Mouse (Mus musculus) limb, embryonic 15.5 days (tissue): ENCODE data around the gene Eef1g. TPM values are rescaled to one million over a fixed set of nuclear protein-coding genes. Genes with fewer than 3 reads are reported as not detected.

ENCODE experiments used
- ATAC-seq: fragments of 200-750 bp; cut with Nextera tagmentation; 2 replicates; pipeline ENCODE4 v1.8.0; 2017; ENCODE audit warnings: low read depth, moderate TSS enrichment; ENCODE audit not compliant: insufficient number of reproducible peaks, low FRiP score, low TSS enrichment
- H3K27ac ChIP-seq: fragments of 300-500 bp; sonication (generic); 2 replicates; pipeline ENCODE4 v1.5.1; 2015; ENCODE audit warnings: moderate library complexity, mild to moderate bottlenecking, inconsistent platforms
- H3K27me3 ChIP-seq: fragments of 300-500 bp; sonication (generic); 2 replicates; pipeline ENCODE4 v1.6.1; 2015; ENCODE audit warnings: inconsistent platforms
- H3K36me3 ChIP-seq: fragments of 300-500 bp; sonication (generic); 2 replicates; pipeline ENCODE4 v1.6.1; 2015; ENCODE audit warnings: inconsistent platforms
- H3K4me1 ChIP-seq: fragments of 300-500 bp; sonication (generic); 2 replicates; pipeline ENCODE4 v1.6.1; 2015; ENCODE audit warnings: inconsistent platforms
- H3K4me2 ChIP-seq: fragments of 300-500 bp; sonication (generic); 2 replicates; pipeline ENCODE4 v1.6.1; 2015; ENCODE audit warnings: mild to moderate bottlenecking, inconsistent platforms
- H3K4me3 ChIP-seq: fragments of 300-500 bp; sonication (generic); 2 replicates; pipeline ENCODE4 v1.5.1; 2015; ENCODE audit warnings: mild to moderate bottlenecking, inconsistent platforms
- H3K9ac ChIP-seq: fragments of 300-500 bp; sonication (generic); 2 replicates; pipeline ENCODE4 v1.6.1; 2015; ENCODE audit warnings: inconsistent platforms
- H3K9me3 ChIP-seq: fragments of 300-500 bp; sonication (generic); 2 replicates; pipeline ENCODE4 v1.6.1; 2016; ENCODE audit warnings: inconsistent platforms
- WGBS: fragments of 180-500 bp; shearing (Covaris S2); methylation state at CpG from one replicate; pipeline ENCODE4 v1.1.7; 2015; 5-methylcytosine and 5-hydroxymethylcytosine counted together
- polyA plus RNA-seq: library from polyadenylated mRNA; unstranded; fragments of >200 nt; fragmentation: Nextera tagmentation; extraction: Ambion mirVana; gene quantifications from 2 replicates; pipeline ENCODE4 v1.2.1, GENCODE M21; 2015

The Eef1g gene
- 467 and 482 TPM in 2 replicates for polyA plus RNA-seq

- under 1% methylated on average over 52 of the region's 52 CpGs for WGBS
- peak; percentile 100 for ATAC-seq
- peaks cover 71% of the 10 kb centered on the region for H3K36me3 ChIP-seq
Measured at GRCm38 (mm10) chr19:8966590-8967372, at the start of gene Eef1g. Gene Eef1g, plus strand, starts transcription at chr19:8967041.

GRCm38 (mm10) chr19:8919000-8919399, 47.8 kb upstream of the Eef1g start:
- peaks cover 39% of the 10 kb centered on the region for H3K36me3 ChIP-seq
- 89% methylated on average over 3 of the region's 3 CpGs for WGBS
- no peak overlapping the region for H3K9ac ChIP-seq
- H3K9me3 ChIP-seq: no peaks in the 10 kb centered on the region
- ATAC-seq: no peak
- no peak overlapping the region for H3K4me3 ChIP-seq
- no peak overlapping the region for H3K27ac ChIP-seq
- H3K27me3 ChIP-seq: no peaks in the 10 kb centered on the region
- peaks cover 13% of the 10 kb centered on the region for H3K4me1 ChIP-seq
- H3K4me2 ChIP-seq: no peak overlapping the region

More at GRCm38 (mm10) chr19:8966590-8967372, at the start of gene Eef1g:
- Histone ChIP-seq H3K4me2 (peak within 1 kb of the TSS; percentile 61), H3K9ac (peak within 1 kb of the TSS; percentile 92), H3K27ac (peak within 1 kb of the TSS; percentile 96), H3K27me3 (no peaks in the 10 kb centered on the region), H3K4me1 (peaks cover 17% of the 10 kb centered on the region), H3K9me3 (no peaks in the 10 kb centered on the region), H3K4me3 (peak within 1 kb of the TSS; percentile 75)

DNA sequence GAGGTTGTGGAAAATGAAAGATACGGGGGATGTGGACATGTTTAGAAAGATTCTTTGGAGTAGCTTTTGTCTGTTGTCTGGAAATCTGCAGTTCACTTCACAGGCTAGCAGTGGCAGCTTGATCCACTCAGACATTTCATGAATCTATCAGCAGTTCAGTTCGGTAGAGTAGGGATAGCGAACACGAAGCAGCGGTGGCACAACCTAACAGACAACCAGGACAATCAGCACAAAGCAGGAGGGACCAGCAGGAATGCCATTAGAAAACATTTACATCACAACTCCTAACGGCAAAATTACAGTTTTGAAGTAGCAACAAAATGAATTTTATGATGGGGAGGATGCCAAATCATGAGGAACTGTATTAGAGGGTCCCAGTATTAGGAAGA, 47.2 kb upstream of the Eef1g start:
- Histone ChIP-seq H3K4me2 (peak overlapping the region; percentile 59), H3K36me3 (peaks cover 32% of the 10 kb centered on the region), H3K9me3 (no peaks in the 10 kb centered on the region), H3K27ac (peak overlapping the region; percentile 91), H3K9ac (no peak overlapping the region; the same call in 1 of the 2 replicates), H3K4me1 (peaks cover 13% of the 10 kb centered on the region), H3K4me3 (peak overlapping the region; percentile 76), H3K27me3 (no peaks in the 10 kb centered on the region)
- 61% methylated on average over 6 of the region's 6 CpGs for WGBS
- no peak for ATAC-seq

DNA sequence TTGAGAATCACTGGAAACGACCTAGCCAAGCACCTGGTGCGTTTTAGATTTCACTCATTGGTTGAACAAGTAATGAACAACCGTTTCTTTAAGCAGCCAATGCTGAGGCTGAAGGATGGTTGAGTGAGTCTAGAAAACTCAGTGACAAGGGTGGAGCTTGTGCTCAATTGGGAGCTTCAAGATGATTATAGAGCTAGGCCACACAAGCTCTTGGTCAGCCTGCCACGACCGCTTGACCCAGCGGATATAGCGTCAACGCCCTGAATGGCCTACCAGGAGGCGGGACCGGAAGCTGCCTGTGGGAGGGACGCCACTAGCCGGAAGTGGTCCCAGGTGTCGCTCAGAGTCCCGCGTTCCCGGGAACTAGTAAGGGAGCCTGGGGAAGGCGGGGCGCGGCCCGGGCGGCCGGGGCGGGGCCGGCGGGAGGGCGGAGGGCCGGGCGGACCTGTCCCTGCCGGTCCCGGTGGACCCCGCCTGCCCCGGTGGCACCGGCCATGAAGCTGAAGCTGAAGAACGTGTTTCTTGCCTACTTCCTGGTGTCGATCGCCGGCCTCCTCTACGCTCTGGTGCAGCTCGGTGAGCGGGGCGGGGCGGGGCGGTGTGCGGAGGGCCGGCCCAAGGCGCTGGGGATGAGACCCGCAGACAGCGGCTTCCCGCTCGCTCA, 46.6 kb upstream of the Eef1g start, which contains the start of gene B3gat3:
B3gat3 (plus strand) TSS at position 302 of the 664 bp plus-strand sequence.
- peaks cover 13% of the 10 kb centered on the region for H3K4me1 ChIP-seq
- H3K27ac ChIP-seq: peak within 1 kb of the TSS; percentile 91
- H3K27me3 ChIP-seq: no peaks in the 10 kb centered on the region
- peaks cover 28% of the 10 kb centered on the region for H3K36me3 ChIP-seq
- peak within 1 kb of the TSS; percentile 59 for H3K4me2 ChIP-seq
- ATAC-seq: peak; percentile 93
- H3K4me3 ChIP-seq: peak within 1 kb of the TSS; percentile 76
- no peaks in the 10 kb centered on the region for H3K9me3 ChIP-seq
- WGBS: 1% methylated on average over 49 of the region's 50 CpGs
- H3K9ac ChIP-seq: peak within 1 kb of the TSS; percentile 66

- no peak for ATAC-seq
- H3K9ac ChIP-seq: peak overlapping the region; percentile 66
- H3K4me1 ChIP-seq: peaks cover 13% of the 10 kb centered on the region
- no peaks in the 10 kb centered on the region for H3K27me3 ChIP-seq
- H3K4me3 ChIP-seq: peak overlapping the region; percentile 76
- H3K4me2 ChIP-seq: peak overlapping the region; percentile 59
- no peaks in the 10 kb centered on the region for H3K9me3 ChIP-seq
- under 1% methylated on average over 6 of the region's 6 CpGs for WGBS
- H3K27ac ChIP-seq: peak overlapping the region; percentile 91
- H3K36me3 ChIP-seq: peaks cover 28% of the 10 kb centered on the region
Measured at GRCm38 (mm10) chr19:8920836-8921291, 46.0 kb upstream of the Eef1g start.

GRCm38 (mm10) chr19:8921741-8922140, 45.1 kb upstream of the Eef1g start:
- no peak for ATAC-seq
- Histone ChIP-seq H3K27me3 (no peaks in the 10 kb centered on the region), H3K36me3 (peaks cover 28% of the 10 kb centered on the region), H3K4me3 (peak overlapping the region; percentile 76), H3K4me1 (peaks cover 16% of the 10 kb centered on the region), H3K4me2 (peak overlapping the region; percentile 59), H3K27ac (no peak overlapping the region), H3K9ac (no peak overlapping the region), H3K9me3 (no peaks in the 10 kb centered on the region)
- WGBS: 71% methylated on average over 9 of the region's 9 CpGs

- peaks cover 37% of the 10 kb centered on the region for H3K36me3 ChIP-seq
- H3K4me2 ChIP-seq: no peak overlapping the region
- ATAC-seq: no peak
- H3K9me3 ChIP-seq: no peaks in the 10 kb centered on the region
- peak overlapping the region; percentile 33; the same call in 1 of the 2 replicates for H3K27ac ChIP-seq
- WGBS: 80% methylated on average over 2 of the region's 2 CpGs
- no peak overlapping the region for H3K4me3 ChIP-seq
- H3K9ac ChIP-seq: no peak overlapping the region
- H3K4me1 ChIP-seq: peaks cover 30% of the 10 kb centered on the region
- H3K27me3 ChIP-seq: no peaks in the 10 kb centered on the region
Measured at GRCm38 (mm10) chr19:8926766-8927165, 40.1 kb upstream of the Eef1g start.

DNA sequence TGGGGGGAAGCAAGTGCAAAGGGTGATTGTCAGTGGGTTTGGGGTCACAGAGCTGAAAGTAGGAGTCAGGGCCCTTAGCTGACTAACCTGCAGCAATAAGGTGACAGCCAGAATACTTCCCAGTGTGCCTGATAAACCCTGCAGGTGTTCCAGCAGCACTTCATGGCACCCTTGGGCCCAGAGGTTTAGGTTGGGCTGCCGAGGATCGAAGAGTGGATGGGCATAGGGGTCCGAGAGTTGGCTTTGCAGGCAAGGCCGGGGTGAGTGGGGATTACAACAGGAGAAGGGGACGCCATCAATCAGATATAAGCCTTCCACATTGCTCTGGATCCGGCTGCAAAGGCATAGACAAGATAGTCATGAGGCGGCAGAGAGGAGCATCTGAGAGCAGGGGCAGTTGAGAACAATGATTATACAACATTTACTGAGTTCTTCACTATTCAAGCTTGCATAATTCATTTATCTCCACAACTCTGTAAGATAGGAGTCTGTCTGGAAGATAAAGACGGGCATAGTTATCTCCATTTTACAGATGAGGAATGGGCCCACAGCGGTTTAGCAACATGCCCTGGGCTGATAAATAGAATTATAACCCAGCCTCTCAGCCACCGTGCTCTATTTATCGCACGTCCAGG, 38.8 kb upstream of the Eef1g start:
- Histone ChIP-seq H3K4me1 (peaks cover 29% of the 10 kb centered on the region), H3K27ac (no peak overlapping the region), H3K36me3 (peaks cover 37% of the 10 kb centered on the region), H3K9ac (no peak overlapping the region), H3K9me3 (no peaks in the 10 kb centered on the region), H3K27me3 (no peaks in the 10 kb centered on the region), H3K4me2 (no peak overlapping the region), H3K4me3 (no peak overlapping the region)
- WGBS: 86% methylated on average over 12 of the region's 12 CpGs
- ATAC-seq: no peak

DNA sequence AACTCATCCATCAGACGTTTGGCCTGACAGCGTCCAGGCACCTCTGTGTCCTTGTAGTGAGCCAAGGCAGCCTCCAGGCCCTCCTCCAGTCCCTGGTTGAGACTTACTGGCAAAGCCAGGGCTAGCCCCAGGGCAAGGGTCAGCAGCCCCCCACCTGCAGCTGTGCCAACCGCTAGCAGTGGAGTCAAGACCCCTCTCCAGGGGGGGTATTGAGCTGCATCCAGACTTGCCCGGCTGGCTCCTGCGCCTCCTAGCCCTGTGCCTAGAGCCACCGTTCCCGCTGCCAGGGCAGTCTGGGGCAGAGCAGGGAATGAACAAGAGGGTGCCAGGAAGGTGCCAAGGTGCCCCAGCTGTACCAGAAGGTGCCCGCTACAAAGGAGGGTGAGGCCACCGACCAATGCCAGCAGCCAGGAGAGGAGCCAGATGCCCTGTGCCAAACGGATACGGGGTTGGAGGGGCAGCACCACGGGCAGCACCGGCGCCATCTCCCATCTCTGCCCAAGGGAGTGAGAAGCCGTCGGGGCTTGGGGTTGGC, 38.1 kb upstream of the Eef1g start:
- WGBS: 26% methylated on average over 16 of the region's 16 CpGs
- H3K4me2 ChIP-seq: peak overlapping the region; percentile 74
- peak overlapping the region; percentile 84 for H3K4me3 ChIP-seq
- peak overlapping the region; percentile 76 for H3K9ac ChIP-seq
- no peak; the same call in 1 of the 2 replicates for ATAC-seq
- H3K4me1 ChIP-seq: peaks cover 29% of the 10 kb centered on the region
- no peaks in the 10 kb centered on the region for H3K27me3 ChIP-seq
- no peaks in the 10 kb centered on the region for H3K9me3 ChIP-seq
- peaks cover 39% of the 10 kb centered on the region for H3K36me3 ChIP-seq
- H3K27ac ChIP-seq: peak overlapping the region; percentile 88

- Histone ChIP-seq H3K9me3 (no peaks in the 10 kb centered on the region), H3K4me1 (peaks cover 29% of the 10 kb centered on the region), H3K4me2 (peak within 1 kb of the TSS; percentile 74), H3K4me3 (peak within 1 kb of the TSS; percentile 84), H3K27ac (peak within 1 kb of the TSS; percentile 88), H3K36me3 (peaks cover 46% of the 10 kb centered on the region), H3K9ac (peak within 1 kb of the TSS; percentile 76), H3K27me3 (no peaks in the 10 kb centered on the region)
- under 1% methylated on average over 72 of the region's 74 CpGs for WGBS
- peak; percentile 75 for ATAC-seq
Measured at GRCm38 (mm10) chr19:8929224-8930088, 37.4 kb upstream of the Eef1g start, which contains the start of the genes Rom1 and Eml3. Gene Rom1, minus strand, starts transcription at chr19:8929356. Gene Eml3, plus strand, starts transcription at chr19:8929552.
